Mouse (Mus musculus): ENCODE results near the gene Hhat.

DNA sequence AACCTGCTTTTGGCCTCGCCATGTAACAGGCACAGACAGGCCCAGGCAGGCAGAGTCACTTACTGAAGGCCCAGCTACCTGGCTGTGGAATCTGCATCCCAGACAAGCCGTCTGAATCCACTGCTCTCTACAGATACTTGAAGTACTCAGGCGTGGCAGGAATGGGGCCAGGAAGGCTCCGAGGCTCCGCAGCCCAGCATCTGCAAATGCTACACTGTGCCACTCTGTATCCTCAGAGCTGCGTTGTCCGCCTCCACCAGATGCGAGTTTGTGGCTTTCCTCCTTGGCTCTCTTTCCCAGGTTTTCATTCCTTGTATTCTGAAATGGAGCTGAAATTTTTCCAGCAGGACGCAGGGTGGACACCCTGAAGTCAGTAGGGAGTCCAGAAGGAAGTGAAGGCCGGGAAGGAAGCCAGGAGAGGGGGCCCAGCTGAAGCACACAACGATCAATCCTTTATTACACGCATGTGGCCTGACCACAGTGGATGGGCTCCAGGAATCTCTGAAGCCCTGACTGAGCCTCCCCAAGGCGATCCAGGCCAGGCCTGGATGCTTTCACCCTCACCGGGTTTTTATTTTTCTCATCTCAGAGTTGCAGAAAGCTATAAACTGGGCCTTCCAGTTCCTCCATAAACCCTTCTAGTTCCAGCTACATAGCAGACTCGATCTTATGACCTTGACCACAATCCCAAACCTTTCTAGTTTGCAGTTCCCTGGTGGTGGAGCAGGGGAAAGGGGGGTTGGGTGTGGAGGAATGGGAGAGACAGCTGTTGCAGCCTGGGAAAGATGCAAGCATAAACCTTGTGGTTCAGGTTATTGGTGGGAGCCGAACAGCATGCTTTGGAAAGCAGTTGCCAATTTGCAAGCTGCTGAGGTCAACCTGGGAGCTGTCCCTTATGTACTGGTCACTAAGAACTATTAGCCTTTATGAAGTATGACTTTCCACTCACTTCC lies 27.5 kb upstream of the Hhat start:
- no peak for TF ChIP-seq CTCF (IDR thresholded peaks at IDR 0.05; ENCODE audit: low read depth)
- no peak for TF ChIP-seq EP300 (IDR thresholded peaks at IDR 0.05; ENCODE audit: low read depth)

Measured in heart, postnatal 0 days (tissue).